Mouse (Mus musculus) thymus, postnatal 25 days (tissue): ENCODE results near the gene Klhl9.

Experiments
- DNase-seq: peaks from one replicate; pipeline ENCODE4 v3.0.0; 2022

Gene Klhl9

DNA sequence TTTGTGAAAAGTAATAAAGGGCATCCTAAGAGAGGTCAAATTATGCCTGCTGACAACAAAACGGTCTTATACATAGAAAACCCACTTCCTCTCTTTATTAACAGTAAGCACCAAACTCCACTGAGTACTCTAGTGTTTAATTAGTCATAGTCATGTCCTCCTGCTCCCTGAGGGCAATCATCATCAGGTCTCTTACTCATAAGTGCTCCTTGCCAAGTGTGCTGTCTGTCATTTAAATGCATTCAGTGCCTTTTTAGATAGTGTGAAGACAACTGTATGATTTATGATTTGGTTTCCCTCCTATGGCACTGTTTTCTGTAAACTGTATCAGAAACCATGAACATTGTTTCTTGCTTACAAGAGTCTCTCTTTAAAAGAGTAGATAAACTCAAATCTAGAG, 8.0 kb downstream of the Klhl9 start:
- DNase-seq: no peak

DNA sequence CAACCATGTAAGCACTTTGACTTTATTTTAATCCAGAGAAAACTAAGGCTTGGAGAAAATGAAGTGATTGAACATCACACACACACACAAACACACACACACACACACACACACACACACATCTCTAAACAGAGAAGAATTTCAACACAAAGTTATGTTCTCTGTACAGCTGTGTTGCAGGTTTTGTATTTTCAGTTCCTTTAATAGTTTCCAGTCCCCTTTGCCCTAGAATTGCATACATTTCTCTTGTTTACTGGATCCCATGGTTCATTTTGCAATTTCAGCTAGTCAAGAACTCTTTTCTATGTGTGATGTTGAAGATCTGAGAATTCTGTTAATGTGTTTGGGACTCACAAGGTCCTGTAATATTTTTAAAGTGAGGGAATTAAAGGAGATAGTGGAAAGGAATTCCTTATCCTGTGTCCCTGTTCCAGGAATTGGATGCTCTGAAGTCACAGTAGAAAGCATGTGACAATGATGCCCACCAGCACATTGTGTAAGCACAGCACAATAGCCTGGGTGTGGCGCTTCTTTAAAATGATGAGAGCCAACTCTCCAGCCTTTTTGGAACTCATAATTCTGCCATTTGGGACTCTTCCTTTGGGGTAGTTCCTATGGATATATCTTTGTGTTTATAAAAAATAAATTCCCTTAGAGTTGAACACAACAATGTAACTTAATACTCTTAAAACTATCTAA, 15.0 kb downstream of the Klhl9 start:
- no peak for DNase-seq

DNA sequence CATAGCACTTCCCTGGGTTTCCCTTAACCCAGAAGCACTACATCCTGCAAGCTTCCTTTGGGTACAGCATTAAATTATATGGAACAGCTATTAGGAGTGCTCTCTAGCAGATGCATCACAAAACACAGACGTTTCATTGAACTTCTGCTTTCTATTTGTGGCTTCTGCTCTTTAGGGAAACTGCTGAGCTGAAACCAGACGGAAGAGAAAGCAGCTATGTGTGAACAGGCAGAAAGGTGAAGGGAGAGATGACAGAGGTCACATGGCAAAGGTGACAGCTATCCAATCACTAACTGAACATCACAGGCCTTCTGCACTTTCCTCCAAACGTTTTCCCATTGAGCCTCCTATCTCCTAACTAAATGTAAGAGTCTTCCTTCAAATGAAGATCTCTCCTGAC, 16.3 kb downstream of the Klhl9 start:
- no peak for DNase-seq

DNA sequence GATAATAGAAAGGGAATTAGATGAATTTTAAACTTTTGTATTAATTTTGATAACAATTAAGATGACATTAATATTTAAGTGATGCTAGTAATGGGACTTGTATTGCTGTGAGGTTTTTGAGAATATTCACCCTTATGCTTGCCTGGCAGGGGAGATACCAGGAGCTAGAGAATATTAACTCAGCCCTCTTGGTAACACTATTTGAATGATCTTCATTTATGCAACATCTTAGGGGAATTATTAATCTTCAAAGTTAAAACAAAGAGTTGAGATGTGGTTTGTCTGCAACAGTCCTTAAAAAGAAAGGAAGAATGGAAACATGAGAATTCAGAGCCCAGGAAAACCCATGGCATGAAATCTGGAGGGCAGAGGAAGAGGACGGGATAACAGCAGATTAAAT, 23.0 kb downstream of the Klhl9 start:
- no peak for DNase-seq

DNA sequence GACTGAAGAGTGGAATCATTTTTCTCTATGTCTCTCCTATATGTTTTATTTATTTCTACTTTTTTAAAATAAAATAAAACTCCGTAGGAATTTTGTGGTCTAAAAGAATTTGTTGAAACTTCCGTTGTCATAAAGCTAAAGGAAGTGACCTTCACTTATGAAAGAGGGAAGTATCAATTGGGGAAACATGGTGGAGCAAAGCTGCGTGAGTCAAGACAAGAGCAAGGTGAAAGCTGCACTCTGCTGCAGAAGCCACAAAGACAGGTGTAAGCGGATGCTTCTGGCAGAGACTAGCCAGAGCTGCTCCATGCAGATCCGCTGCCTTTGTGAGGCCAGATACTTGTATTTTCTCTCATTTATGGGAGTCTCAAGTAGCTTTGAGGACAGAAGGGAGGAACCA, 23.5 kb downstream of the Klhl9 start:
- DNase-seq: no peak

DNA sequence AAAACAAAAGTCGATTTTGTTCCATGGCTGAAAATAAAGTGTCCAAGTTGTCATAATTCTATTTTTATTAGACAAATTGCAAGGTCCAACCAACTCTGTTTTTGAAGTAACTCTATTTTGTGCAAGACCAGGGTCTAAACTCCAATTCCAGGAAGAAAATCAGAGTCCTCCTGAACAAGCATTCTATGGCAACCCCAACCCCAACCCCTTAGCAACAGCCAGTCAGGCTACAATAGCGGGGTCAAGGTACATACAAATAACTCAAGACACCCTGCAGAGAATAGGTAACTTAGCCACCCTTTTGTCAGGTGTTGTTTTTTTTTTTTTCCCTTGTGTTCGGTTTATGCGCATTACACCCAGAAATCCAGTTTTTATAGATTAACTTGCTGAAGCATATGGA, 24.5 kb downstream of the Klhl9 start:
- no peak for DNase-seq

DNA sequence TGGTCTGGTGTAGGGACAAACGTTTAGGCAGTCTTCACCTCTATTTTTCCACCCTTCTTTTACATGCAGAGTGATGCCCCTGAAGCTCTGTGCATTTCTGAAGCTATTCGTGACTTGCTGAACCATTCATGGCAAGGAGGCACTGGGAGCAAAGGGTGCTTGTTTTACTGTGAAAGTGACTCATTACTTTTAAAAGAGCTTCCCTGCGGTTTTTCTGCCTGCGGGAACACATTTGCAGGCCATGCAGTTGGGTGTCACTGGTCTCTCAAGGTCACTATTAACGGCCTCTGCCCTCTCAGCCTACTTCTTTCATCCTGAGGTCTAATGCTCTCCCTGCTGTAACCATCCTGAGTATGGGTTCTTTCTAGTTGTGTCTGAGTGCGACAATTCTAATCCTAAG, 25.2 kb downstream of the Klhl9 start:
- DNase-seq: no peak

DNA sequence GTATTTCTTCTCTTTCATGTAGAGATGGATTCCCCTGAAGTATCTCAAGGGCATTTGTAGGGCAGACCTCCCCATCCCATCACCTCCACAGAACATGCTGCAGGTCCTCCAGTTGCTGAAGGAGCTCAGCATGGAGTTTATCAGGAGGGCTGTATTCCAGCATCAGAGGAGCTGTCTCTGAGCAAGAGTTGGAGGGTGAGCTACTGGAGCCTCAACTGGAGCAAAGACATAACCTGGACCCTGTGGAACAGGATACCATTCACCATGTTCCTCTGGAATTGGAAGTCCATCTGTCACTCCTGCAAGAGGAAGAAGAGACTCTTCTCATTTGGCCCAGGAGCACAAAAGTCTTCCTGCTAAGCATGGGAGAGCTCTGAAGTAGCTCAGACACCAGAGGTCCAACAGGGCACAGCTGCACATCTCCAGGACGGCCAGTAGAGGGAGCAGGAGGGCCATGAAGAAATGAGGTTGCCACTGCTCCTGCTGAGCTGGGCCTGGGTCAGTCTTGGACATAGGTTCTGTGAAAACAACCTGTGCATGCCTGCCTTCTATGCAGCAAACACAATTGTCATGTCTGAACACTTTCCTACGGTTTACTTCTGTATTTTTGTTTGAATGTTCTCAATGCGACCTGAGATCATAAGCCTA, 25.9 kb downstream of the Klhl9 start:
- peak; percentile 78 for DNase-seq

DNA sequence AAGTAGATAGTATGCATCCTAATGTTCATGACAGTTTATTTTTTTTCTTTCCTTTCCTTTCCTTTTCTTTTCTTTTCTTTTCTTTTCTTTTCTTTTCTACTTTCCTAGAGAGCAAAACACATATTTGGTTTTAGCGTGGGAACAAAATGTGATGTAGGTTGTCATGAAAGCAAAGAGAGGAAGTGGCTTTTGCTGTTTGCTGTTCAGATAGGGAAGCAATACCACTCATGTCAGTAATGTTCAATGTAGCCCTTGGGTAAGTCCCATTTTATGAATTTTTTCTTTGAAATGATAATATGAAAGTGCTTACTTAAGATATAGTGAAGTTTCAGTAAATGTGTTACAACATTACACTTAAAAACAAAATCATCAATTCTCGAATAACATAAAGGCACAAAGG, 28.9 kb downstream of the Klhl9 start:
- DNase-seq: no peak

DNA sequence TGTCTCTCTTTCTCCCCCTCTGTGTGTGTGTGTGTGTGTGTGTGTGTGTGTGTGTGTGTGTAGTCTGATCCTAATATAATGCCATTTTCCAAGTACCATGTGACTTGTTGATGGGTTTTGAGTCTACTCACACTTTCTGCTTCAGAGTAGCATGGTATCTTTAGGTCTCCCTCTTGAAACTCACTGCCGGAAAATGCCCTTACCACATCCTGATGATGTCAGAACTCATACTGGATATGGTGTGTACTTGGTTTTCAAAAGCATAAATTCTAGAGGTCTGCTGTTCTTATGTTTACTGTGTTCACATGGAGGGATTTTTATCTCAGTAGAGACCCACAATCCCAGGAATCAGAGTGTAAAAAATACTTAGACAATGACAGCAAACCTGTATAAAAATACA, 29.7 kb downstream of the Klhl9 start:
- DNase-seq: peak; percentile 5

DNA sequence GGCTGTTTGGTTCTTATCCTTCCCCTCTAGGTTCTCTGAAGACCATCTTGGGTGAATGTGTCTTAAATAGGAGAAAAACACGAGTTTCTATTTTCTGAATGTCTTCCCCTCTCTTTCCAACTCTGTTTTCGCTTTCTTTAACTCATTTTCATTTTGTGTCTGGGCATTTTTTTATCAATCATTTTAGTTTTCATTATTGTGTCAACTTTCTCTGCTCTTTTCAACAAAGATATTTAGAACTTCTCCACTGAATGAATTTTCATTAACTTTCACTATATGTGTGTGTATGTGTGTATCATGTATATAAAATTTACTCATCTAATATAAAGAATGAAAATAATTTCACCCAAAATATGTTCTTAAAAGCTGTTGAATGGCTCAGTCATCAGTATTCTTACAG, 31.0 kb downstream of the Klhl9 start, which contains the start of gene Ifnab:
Ifnab (minus strand) TSS at position 101 of the 400 bp plus-strand sequence.
- no peak for DNase-seq

DNA sequence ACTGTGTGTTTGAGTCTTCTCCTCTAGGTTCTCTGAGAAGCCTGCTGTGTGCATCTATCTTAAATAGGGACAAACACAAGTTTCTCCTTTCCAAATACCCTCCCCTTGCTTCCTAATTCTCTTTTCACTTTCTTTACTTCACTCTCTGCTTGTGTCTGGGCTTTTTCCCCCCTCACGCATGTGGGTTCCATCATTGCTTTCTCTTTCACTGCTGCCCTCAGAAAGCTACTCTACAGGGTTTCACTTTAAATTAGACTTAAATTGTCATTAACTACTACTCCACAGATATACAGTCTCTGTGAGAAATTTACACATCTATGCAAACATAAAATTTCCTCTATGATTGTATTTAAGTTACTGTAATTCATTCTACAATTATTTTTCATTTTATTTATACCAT, 38.5 kb downstream of the Klhl9 start, which contains the start of gene Ifna2:
Ifna2 (minus strand) TSS at position 101 of the 400 bp plus-strand sequence.
- DNase-seq: no peak

DNA sequence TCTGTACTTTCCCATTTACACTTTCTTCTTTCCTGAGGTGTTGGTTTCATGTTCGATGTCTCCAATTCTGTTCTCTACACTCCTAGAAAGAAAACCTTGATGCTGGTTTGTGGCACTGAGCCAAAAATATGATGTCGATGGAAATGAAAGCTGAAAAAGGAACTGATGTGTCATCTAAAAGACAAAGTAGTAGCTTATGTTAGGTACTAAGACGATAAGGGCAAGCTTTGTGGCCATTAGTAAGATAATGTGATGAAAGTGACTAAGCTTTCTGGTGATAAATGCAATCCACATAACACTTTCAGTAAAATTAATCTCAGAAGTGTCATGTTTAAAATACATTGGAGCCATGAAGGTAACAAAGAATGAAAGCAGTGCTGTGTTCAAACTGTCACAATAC, 40.9 kb downstream of the Klhl9 start:
- DNase-seq: no peak

DNA sequence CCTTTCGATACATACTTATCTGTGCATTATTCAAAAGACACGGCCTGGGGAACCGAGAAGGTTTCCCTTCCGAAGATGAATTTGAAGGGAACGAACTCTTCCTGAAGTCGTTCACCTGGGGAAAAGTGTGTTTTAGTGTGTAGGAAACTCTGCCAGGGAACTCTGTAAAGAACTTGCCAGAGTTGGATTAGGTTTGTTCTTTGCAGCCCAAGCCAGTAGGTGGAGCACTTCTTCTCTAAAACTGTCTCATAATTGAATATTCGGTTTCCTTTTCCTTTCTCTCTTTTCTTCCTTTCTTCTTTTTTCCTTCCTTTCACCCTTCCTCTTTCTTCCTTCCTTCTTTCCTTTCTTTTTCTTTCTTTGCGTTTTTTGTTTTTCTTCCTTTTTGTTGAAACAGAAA, 41.9 kb downstream of the Klhl9 start:
- DNase-seq: peak; percentile 21

DNA sequence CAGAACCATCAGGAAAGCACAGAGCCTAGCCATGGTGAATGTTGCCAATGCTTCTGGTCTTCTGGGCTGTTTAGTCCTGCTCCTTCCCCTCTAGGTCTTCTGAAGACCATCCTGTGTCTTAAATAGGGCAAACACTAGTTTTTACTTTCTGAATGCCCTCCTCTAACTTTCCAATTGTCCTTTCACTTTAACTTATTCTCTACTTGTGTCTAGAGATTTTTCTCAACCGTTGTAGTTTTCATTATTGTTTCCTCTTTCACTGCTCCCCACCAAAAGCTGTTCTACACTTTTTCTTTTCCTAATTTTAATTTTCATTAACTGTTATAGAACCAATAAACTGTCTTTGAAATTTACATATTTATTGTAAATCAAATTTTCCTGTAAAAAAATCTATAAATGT, 45.4 kb downstream of the Klhl9 start, which contains the start of gene Ifna16:
Ifna16 (minus strand) TSS at position 101 of the 400 bp plus-strand sequence.
- DNase-seq: no peak
